Mouse (Mus musculus): ENCODE measurements around the gene Fkbp4. TPM values are rescaled to one million over a fixed set of nuclear protein-coding genes. Genes with fewer than 3 reads are reported as not detected.
"Not testable (repeated sequence)": the region's sequence is repeated elsewhere in the genome, so short reads cannot be mapped to it uniquely, and the experiment has no call there.

Fkbp4 gene
- total RNA-seq, 2 experiments from 2014 or later, result 115 to 118 TPM

DNA sequence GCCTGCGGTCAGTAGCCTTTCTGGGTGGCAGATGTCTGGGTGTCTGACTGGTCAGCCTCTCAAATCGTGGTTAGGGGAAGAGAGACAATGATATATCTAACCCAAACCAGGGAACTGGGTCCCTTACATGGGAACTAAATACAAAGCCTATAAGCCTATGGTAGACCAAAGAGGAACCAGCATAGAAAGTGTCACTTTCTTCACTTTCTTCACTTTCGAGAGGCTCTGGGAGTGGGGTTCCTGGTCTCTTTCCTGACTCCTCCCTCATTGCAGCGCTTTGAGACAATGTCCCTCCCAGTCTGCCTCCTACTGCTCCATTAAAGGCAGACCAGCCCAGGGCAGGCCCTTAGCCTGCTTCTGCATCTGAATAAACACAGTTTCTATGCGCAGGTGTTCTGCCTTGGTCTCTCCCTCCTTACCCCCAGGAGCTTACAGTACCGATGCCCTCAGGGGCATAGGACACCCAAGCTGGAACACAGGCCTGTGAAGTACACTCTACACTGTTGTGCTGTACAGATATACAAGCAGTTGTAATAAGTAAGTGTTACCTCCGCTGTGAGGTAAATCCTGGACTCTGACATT lies 29.8 kb downstream of the Fkbp4 start:
- intact Hi-C loops (cut with DNase I), result no loop called here
- no peak for DNase-seq (ENCODE audit: low spot score in 2 of 2)

DNA sequence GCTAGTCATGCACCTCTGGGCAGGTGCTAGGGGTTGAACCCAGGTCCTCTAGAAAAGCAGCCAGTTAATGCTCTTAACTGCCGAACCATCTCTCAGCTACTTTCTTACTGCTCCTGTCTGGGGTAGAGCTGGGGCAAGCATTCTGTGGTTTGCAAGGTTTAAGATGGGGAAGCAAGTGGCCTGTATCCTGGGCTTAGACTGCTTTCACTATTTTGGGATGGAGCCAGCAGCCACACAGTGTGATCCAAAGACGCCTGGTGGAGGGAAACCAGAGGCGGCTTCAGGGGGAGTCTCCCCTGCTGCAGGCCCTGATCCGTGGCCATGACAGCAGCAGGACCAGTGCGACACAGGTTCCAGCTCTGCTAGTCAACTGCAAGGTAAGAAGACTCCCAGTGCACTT lies 33.8 kb downstream of the Fkbp4 start:
- DNase-seq (ENCODE audit: low spot score in 2 of 2), result no peak
- intact Hi-C loops (cut with DNase I), result no loop called here

DNA sequence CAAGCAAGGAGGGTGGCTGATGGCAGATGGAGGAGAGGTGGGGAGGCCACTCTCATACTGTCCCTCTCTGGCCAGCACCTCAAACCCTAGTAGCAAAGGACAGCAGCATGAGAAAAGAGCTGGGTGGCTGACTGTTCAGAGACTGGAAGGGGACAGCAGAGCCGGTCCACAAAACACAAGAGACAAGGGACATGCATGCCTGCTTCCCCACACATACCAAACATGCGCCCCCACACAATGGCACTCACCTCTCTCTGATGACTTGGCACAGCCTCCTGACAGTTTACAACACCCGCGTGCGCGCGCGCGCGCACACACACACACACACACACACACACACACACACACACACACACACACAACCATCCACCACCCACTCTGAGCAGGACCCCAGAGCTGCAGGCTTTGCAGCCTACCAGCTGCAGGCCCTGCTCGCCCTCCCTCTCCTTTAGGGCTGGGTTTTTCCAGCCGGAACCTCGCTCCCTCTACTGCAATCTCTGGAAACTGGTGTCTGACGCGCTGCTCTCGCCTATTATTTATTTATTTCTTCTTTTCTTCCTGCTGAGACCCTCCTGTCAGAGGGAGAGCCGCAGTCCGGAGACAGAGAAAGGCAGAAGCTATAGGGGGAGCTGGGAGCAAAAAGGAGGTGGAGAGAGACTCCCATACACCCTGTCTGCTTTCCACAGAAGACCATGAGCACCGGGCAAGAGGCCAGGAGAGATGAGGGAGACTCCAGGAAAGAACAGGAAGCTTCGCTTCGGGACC lies 38.9 kb downstream of the Fkbp4 start:
- peak in 1 of 2 experiments; percentile 48 for DNase-seq (ENCODE audit: low spot score in 2 of 2)
- intact Hi-C loops (cut with DNase I), result no loop called here

DNA sequence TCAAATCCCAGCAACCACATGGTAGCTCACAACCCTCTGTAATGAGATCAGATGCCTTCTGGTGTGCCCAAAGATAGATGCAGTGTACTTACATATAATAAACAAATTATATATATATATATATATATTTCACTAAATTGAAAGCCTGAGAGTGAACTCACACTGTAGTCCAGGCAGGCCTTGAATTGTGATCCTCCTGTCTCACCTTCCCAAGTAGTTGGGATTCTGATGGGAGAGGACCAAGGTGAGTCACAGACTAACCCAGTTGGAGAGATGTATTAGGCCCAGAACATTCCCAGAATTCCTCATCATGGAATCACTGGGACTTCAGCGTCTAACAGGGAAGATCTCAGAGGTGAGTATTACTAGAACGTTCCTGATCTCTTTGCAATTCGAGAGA lies 39.5 kb downstream of the Fkbp4 start, which contains the start of gene Nrip2:
Nrip2 (plus strand) TSS at position 301 of the 400 bp plus-strand sequence.
- intact Hi-C loops (cut with DNase I), result no loop called here

DNA sequence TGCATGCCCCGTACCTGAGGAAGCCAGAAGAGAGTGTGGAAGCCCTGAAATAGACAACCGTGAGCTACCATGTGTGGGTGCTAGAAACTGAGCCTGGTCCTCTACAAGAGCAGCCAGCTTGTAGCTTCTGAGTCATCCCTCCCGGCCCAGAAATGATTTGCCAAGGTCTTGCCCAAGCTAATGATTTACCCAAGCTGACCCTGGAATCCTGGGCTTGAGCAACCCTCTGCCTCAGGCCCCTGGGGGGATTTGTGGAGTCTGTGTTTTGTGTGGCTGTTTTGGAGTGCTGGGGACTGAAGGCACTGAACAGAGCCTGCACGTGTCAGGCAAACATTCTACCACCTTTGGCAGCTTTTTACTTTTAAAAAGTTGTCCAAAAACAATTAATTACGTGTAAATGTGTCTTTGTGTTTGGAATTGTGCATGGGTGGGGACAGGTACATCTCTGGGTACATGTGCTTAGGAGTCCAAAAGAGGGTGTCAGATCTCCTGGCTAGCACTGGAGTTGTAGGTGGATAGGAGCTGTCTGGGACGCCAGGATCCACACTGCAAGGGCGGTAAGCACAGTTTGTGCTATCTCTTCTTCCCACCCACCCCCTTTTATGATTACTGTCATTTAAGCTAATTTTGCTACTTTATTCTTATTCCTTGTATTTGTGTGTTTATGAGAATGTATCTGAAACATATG lies 40.8 kb downstream of the Fkbp4 start:
- no peak for DNase-seq (ENCODE audit: low spot score in 2 of 2)
- intact Hi-C loops (cut with DNase I), result no loop called here

More for the DNA sequence above, 39.5 kb downstream of the Fkbp4 start, which contains the start of gene Nrip2:
- DNase-seq (ENCODE audit: low spot score in 2 of 2), result no peak

DNA sequence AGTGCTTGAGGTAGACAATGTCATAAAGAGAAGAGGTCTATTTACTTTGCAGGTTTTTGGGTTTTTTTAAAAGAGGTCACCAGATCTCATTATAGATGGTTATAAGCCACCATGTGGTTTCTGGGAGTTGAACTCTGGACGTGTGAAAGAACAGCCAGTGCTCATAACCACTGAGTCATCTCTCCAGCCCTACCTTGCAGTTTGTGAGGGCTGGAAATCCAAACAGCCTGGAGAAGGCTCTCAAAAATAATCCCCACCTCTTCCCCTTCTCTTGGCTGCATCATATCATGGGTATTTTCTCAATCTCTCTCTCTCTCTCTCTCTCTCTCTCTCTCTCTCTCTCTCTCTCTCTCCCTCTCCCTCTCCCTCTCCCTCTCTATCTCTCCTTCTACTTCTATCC lies 47.8 kb downstream of the Fkbp4 start:
- no peak for DNase-seq (ENCODE audit: low spot score in 2 of 2)
- intact Hi-C loops (cut with DNase I), result no loop called here

DNA sequence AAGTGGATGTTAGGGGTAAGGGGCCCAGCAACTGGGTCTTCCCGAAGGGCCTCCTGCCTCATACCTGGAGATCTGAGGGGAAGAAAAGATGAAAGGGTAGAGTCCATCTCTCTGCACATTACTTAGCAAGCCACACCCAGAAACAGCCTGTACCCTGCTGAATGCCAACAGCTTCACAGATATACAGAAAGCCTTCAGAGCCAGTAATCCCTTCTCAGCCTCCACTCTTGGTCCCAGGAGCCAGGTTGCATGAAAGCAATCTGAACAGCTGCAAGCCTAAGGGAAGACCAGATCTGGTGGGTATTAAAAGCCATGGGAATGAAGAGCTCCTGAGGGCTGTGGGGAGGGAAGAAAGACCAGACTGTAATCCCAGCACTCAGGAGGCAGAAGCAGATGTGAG lies 49.3 kb downstream of the Fkbp4 start:
- intact Hi-C loops (cut with DNase I), result no loop called here
- no peak for DNase-seq (ENCODE audit: low spot score in 2 of 2)

DNA sequence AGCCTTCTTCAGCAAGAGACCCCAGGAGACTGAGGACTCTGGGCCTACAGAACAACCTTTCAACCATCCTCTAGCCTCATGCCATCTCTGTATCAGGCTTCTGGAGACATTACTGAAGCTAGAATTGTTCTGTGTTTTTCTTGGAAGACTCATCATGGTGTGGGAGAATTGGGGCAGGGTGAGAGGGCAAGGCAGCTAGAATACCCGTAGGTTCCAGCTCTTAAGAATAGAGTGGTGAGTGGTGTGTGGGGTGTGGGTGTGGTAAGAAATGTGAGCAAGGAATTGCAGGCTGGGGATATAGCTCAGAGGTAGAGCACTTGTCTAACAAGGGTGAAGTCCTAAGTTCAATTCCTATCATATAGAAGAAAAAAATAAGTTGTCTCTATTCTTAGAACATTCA lies 53.5 kb downstream of the Fkbp4 start:
- DNase-seq (ENCODE audit: low spot score in 2 of 2), result no peak
- intact Hi-C loops (cut with DNase I), result no loop called here

DNA sequence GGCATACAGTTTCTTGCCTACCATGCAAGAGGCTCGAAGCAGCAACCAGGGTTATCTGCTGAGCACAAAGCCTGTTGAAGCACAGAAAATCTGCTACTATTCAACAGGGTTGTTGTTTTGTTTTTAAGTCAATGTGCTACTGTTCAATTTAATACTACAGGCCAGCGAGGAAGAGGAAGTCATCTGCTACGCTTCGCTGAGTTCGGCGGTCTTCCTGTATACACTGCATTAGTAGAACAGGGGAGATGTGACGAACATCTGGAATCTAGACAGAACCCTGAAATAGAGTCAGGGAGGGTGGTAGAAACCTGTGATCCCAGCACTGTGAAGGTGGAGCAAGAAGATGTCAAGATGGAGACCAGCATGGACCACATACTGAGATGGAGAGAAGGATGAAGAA lies 54.7 kb downstream of the Fkbp4 start:
- no peak for DNase-seq (ENCODE audit: low spot score in 2 of 2)
- intact Hi-C loops (cut with DNase I), result no loop called here

DNA sequence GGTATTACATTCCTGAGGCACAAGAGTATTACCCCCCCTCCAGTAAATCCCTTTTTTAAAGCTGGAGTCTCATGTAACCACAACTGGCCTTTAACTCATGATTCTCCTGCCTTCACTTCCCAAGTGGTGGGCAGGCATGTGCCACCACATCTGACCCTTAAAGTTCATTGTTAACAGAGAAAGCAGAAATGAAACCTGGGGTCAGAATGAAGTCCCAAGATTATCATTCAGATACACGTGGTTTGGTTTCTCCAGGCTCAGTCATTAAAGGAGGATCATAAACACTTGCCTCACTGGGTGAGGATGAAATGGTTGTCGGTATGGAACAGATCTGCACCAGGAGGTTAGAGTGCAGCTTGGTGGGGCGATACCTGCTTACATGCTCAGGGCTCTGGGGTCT lies 57.2 kb downstream of the Fkbp4 start:
- DNase-seq (ENCODE audit: low spot score in 2 of 2), result no peak
- intact Hi-C loops (cut with DNase I), result no loop called here

DNA sequence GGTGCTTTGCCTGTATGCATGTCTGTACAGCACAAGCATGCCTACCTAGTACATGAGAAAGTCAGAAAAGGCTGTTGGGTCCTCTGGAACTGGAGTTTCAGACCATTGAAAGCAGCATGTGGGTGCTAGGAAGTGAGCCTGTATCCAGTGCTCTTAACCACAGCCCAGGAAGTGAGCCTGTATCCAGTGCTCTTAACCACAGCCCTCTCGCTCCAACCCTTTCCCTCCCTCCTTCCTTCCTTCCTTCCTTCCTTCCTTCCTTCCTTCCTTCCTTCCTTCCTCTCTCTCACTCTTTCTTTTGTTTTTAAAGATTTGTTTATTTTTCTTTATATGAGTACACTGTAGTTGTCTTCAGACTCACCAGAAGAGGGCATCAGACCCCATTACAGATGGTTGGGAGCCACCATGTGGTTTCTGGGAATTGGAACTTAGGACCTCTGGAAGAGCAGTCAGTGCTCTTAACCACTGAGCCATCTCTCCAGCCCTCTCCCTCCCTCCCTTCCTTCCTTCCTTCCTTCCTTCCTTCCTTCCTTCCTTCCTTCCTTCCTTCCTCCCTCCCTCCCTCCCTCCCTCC lies 57.8 kb downstream of the Fkbp4 start:
- intact Hi-C loops (cut with DNase I); DNase-seq (ENCODE audit: low spot score in 2 of 2): not testable (repeated sequence)

Other genes starting within 250 kb of the Fkbp4 start
- gene Tead4, start 137.9 kb downstream of the Fkbp4 start, total RNA-seq (2021), result 1 to 10 TPM in 1 of 2 experiments, under 1 TPM in 1; 0.39 to 1.2 TPM
- 10 to 100 TPM; 14.3 to 21.9 TPM for gene Tulp3, start 82.8 kb downstream of the Fkbp4 start, total RNA-seq (2021)
- 10 to 100 TPM; 17.8 TPM for gene Rhno1, start 75.8 kb downstream of the Fkbp4 start, total RNA-seq (2021)
- gene Foxm1, start 75.7 kb downstream of the Fkbp4 start, total RNA-seq (2021), result 1 to 10 TPM; 1.2 TPM
- gene Tex52, start 63.2 kb downstream of the Fkbp4 start, total RNA-seq (2021), result 1 to 10 TPM; 1.1 TPM
- gene Gm44596, start 63.2 kb downstream of the Fkbp4 start, total RNA-seq (2021), result 1 to 10 TPM in 1 of 2 experiments, not detected in 1; 1.0 TPM
- gene Nrip2, start 39.4 kb downstream of the Fkbp4 start, total RNA-seq (2021), result 10 to 100 TPM in 1 of 2 experiments, 1 to 10 TPM in 1; 9.4 to 11.9 TPM
- gene Itfg2, start 13.7 kb downstream of the Fkbp4 start, total RNA-seq (2021), result 10 to 100 TPM; 29.7 to 30.7 TPM
- gene Pzp, start 88.0 kb upstream of the Fkbp4 start, total RNA-seq (2021), result not detected
- 10 to 100 TPM; 11.5 to 15.1 TPM for gene A2ml1, start 142.9 kb upstream of the Fkbp4 start, total RNA-seq (2021)
- not detected for gene Klrb1a, start 184.9 kb upstream of the Fkbp4 start, total RNA-seq (2021)
- not detected for gene Clec2h, start 223.7 kb upstream of the Fkbp4 start, total RNA-seq (2021)

All from left cerebral cortex, postnatal 36 days (tissue).